Mouse (Mus musculus): ENCODE data around the gene Cdk5r1. TPM values are rescaled to one million over a fixed set of nuclear protein-coding genes. Genes with fewer than 3 reads are reported as not detected.

Cdk5r1 gene
- polyA plus RNA-seq, 1 experiment from 2014 or later = 82.7 TPM

- Histone ChIP-seq H3K4me3 (replicated peaks) (no peak overlapping the region), H3K9ac (replicated peaks) (no peak overlapping the region), H3K9me3 (replicated peaks) (no peaks in the 10 kb centered on the region), H3K36me3 (no peaks in the 10 kb centered on the region), H3K4me2 (no peak overlapping the region), H3K27me3 (replicated peaks) (no peaks in the 10 kb centered on the region; the same call in 1 of the 2 replicates), H3K4me1 (peaks cover 5% of the 10 kb centered on the region), H3K27ac (replicated peaks) (no peak overlapping the region)
- ATAC-seq (ENCODE audit: low FRiP score) = no peak
- 92% methylated on average over 5 of the region's 5 CpGs for WGBS
These were observed 47.4 kb downstream of the Cdk5r1 start for GRCm38 (mm10) chr11:80524213-80524612.

DNA sequence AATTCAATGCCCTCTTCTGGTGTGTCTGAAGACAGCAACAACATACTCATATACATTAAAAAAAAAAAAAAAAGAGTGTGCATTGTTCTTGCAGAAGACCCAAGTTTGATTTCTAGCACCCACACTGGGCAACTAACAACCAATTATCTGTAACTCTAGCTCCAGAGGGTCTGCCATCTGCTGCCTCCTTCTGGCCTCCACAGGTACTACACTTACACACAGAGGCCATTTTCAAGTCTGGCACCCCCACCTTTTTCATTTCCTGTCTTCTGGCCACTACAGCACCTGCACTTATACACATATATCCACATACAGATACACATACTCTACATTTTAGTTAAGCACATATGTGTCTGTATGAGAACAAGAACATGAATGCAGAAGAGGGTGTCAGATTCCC lies 50.9 kb downstream of the Cdk5r1 start:
- H3K9ac ChIP-seq (replicated peaks) = no peak overlapping the region
- H3K4me3 ChIP-seq (replicated peaks) = no peak overlapping the region
- no peaks in the 10 kb centered on the region; the same call in 1 of the 2 replicates for H3K27me3 ChIP-seq (replicated peaks)
- no peak overlapping the region for H3K27ac ChIP-seq (replicated peaks)
- no peak overlapping the region for H3K4me2 ChIP-seq
- H3K9me3 ChIP-seq (replicated peaks) = no peaks in the 10 kb centered on the region
- H3K4me1 ChIP-seq = no peaks in the 10 kb centered on the region
- no peaks in the 10 kb centered on the region for H3K36me3 ChIP-seq
- no peak for ATAC-seq (ENCODE audit: low FRiP score)

- Histone ChIP-seq H3K9me3 (replicated peaks) (no peaks in the 10 kb centered on the region), H3K4me1 (no peaks in the 10 kb centered on the region), H3K9ac (replicated peaks) (no peak overlapping the region), H3K4me3 (replicated peaks) (no peak overlapping the region), H3K4me2 (no peak overlapping the region), H3K36me3 (no peaks in the 10 kb centered on the region), H3K27me3 (replicated peaks) (no peaks in the 10 kb centered on the region; the same call in 1 of the 2 replicates), H3K27ac (replicated peaks) (no peak overlapping the region)
- ATAC-seq (ENCODE audit: low FRiP score) = no peak
- 89% methylated on average over 8 of the region's 8 CpGs for WGBS
These were observed 52.3 kb downstream of the Cdk5r1 start for GRCm38 (mm10) chr11:80529149-80529548.

Other genes starting within 250 kb of the Cdk5r1 start
- 4.2 and 6.9 TPM in 2 replicates for gene Rhbdl3, start 176.1 kb upstream of the Cdk5r1 start, polyA plus RNA-seq (2015; fragmentation: Nextera tagmentation; extraction: Ambion mirVana)
- 34.7 and 41.3 TPM in 2 replicates for gene 5730455P16Rik, start 99.0 kb upstream of the Cdk5r1 start, polyA plus RNA-seq (2015; fragmentation: Nextera tagmentation; extraction: Ambion mirVana)
- gene Zfp207, start 93.7 kb upstream of the Cdk5r1 start, polyA plus RNA-seq (2015; fragmentation: Nextera tagmentation; extraction: Ambion mirVana) = 168 and 184 TPM in 2 replicates
- 271 and 274 TPM in 2 replicates for gene Psmd11, start 48.4 kb upstream of the Cdk5r1 start, polyA plus RNA-seq (2015; fragmentation: Nextera tagmentation; extraction: Ambion mirVana)